Mouse (Mus musculus) ES-E14 (cell line): ENCODE measurements around the gene P3h3.

Experiments
- CHD2 ChIP-seq: IDR thresholded peaks from 2 replicates; pipeline ENCODE4 v1.6.1; 2014; ENCODE audit warnings: mild to moderate bottlenecking, low read depth, low read length, inconsistent platforms
- HCFC1 ChIP-seq: IDR thresholded peaks from 2 replicates; pipeline ENCODE4 v1.6.1; 2012; ENCODE audit warnings: low read length, inconsistent platforms, borderline replicate concordance; ENCODE audit not compliant: insufficient read depth
- MAFK ChIP-seq: IDR thresholded peaks from 2 replicates; pipeline ENCODE4 v1.6.1; 2014; ENCODE audit warnings: mild to moderate bottlenecking, low read depth, low read length, inconsistent platforms; ENCODE audit not compliant: insufficient read depth
- ZC3H11A ChIP-seq: IDR thresholded peaks from 2 replicates; pipeline ENCODE4 v1.6.1; 2012; ENCODE audit warnings: low read depth, mild to moderate bottlenecking, inconsistent platforms, low read length, borderline replicate concordance

DNA sequence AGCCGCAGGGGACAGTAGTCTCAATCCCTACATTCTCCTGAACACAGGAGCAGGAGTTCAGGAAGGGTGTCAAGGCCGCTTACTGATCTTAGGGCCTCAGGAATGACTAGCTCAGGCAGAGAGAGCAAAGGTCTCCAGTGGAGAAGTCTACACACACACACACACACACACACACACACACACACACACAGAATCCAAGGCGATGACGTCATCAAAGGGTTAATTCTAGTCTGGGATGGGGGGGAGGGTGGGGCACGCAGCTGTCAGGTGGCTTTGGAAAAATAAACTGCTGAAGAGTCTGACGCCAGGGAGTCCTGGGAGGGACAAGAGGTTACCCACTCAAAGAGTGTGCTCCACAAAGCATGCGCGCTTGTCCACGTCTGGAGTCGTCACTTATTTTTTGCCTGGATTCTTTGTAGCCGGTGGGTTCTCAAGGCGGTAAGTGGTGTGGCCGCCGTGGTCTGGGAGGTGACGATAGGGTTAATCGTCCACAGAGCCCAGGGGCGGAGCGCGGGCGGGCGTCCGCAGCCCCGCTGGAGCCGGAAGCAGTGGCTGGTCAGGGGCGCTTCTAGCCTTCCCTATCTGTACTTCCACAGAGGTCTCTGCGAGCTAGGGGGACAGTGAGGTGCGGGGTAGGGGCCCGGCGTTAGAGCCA lies 49.1 kb downstream of the P3h3 start, which contains the start of gene Spsb2:
- TF ChIP-seq MAFK = no peak
- TF ChIP-seq CHD2 = no peak
- TF ChIP-seq HCFC1 = no peak
- TF ChIP-seq ZC3H11A = no peak
